Mouse (Mus musculus): Measurements from ENCODE around the gene Pus7. TPM values are rescaled to one million over a fixed set of nuclear protein-coding genes. Genes with fewer than 3 reads are reported as not detected.

Pus7 gene
- polyA plus RNA-seq, 1 experiment from 2014 or later, result 34.7 TPM

- WGBS, result 83% methylated on average over 4 of the region's 4 CpGs
- no peak overlapping the region for H3K4me3 ChIP-seq (ENCODE audit: low read depth, low read length)
Measured at GRCm38 (mm10) chr5:23789078-23789612, 5.6 kb upstream of the Pus7 start.

GRCm38 (mm10) chr5:23788390-23788830 lies 4.9 kb upstream of the Pus7 start:
- ATAC-seq (replicated peaks; ENCODE audit: low FRiP score) (no peak), DNase-seq (ENCODE audit: low spot score) (no peak)
- peak overlapping the region; percentile 89 for H3K4me2 ChIP-seq (ENCODE audit: low read depth, low read length, severe bottlenecking)
- H3K27ac ChIP-seq (ENCODE audit: low read depth, low read length), result no peak overlapping the region
- H3K4me3 ChIP-seq (ENCODE audit: low read depth, low read length), result peak overlapping the region; percentile 87
- no peaks in the 10 kb centered on the region; the same call in 1 of the 2 replicates for H3K36me3 ChIP-seq (ENCODE audit: control insufficient read depth, insufficient read depth, low read length)
- 46% methylated on average over 3 of the region's 3 CpGs for WGBS
- peaks cover 2% of the 10 kb centered on the region; the same call in 1 of the 2 replicates for H3K4me1 ChIP-seq (replicated peaks; ENCODE audit: control insufficient read depth, insufficient read depth, low read length)
- H3K9ac ChIP-seq (ENCODE audit: low read length), result peak overlapping the region; percentile 80
- H3K9me3 ChIP-seq (ENCODE audit: control insufficient read depth, low read length), result no peaks in the 10 kb centered on the region; the same call in 1 of the 2 replicates
- H3K27me3 ChIP-seq (ENCODE audit: control insufficient read depth, insufficient read depth, low read length), result no peaks in the 10 kb centered on the region

More at GRCm38 (mm10) chr5:23789078-23789612, 5.6 kb upstream of the Pus7 start:
- Histone ChIP-seq H3K27ac (ENCODE audit: low read depth, low read length) (no peak overlapping the region), H3K4me2 (ENCODE audit: low read depth, low read length, severe bottlenecking) (no peak overlapping the region), H3K9me3 (ENCODE audit: control insufficient read depth, low read length) (no peaks in the 10 kb centered on the region; the same call in 1 of the 2 replicates), H3K36me3 (ENCODE audit: control insufficient read depth, insufficient read depth, low read length) (no peaks in the 10 kb centered on the region; the same call in 1 of the 2 replicates), H3K9ac (ENCODE audit: low read length) (no peak overlapping the region), H3K4me1 (replicated peaks; ENCODE audit: control insufficient read depth, insufficient read depth, low read length) (peaks cover 2% of the 10 kb centered on the region; the same call in 1 of the 2 replicates), H3K27me3 (ENCODE audit: control insufficient read depth, insufficient read depth, low read length) (no peaks in the 10 kb centered on the region)
- DNase-seq (ENCODE audit: low spot score) (peak; percentile 37), ATAC-seq (replicated peaks; ENCODE audit: low FRiP score) (no peak)

- H3K4me3 ChIP-seq (ENCODE audit: low read depth, low read length), result peak within 1 kb of the TSS; percentile 87
- H3K36me3 ChIP-seq (ENCODE audit: control insufficient read depth, insufficient read depth, low read length), result no peaks in the 10 kb centered on the region; the same call in 1 of the 2 replicates
- no peak within 1 kb of the TSS for H3K27ac ChIP-seq (ENCODE audit: low read depth, low read length)
- H3K4me2 ChIP-seq (ENCODE audit: low read depth, low read length, severe bottlenecking), result peak within 1 kb of the TSS; percentile 89
- ATAC-seq (replicated peaks; ENCODE audit: low FRiP score) (peak; percentile 86), DNase-seq (ENCODE audit: low spot score) (peak; percentile 98)
- WGBS, result 3% methylated on average over 47 of the region's 47 CpGs
- H3K27me3 ChIP-seq (ENCODE audit: control insufficient read depth, insufficient read depth, low read length), result no peaks in the 10 kb centered on the region
- no peaks in the 10 kb centered on the region; the same call in 1 of the 2 replicates for H3K9me3 ChIP-seq (ENCODE audit: control insufficient read depth, low read length)
- peak within 1 kb of the TSS; percentile 80 for H3K9ac ChIP-seq (ENCODE audit: low read length)
- peaks cover 4% of the 10 kb centered on the region; the same call in 1 of the 2 replicates for H3K4me1 ChIP-seq (replicated peaks; ENCODE audit: control insufficient read depth, insufficient read depth, low read length)
Measured at GRCm38 (mm10) chr5:23787536-23788389, 4.3 kb upstream of the Pus7 start, which contains the start of gene Rint1. Gene Rint1 (plus strand): TSS chr5:23787711.

- peak overlapping the region; percentile 84 for H3K4me3 ChIP-seq (ENCODE audit: low read depth, low read length)
- no peaks in the 10 kb centered on the region; the same call in 1 of the 2 replicates for H3K9me3 ChIP-seq (ENCODE audit: control insufficient read depth, low read length)
- ATAC-seq (replicated peaks; ENCODE audit: low FRiP score), result no peak
- peaks cover 4% of the 10 kb centered on the region; the same call in 1 of the 2 replicates for H3K4me1 ChIP-seq (replicated peaks; ENCODE audit: control insufficient read depth, insufficient read depth, low read length)
- no peaks in the 10 kb centered on the region for H3K27me3 ChIP-seq (ENCODE audit: control insufficient read depth, insufficient read depth, low read length)
- 45% methylated on average over 8 of the region's 8 CpGs for WGBS
- peak overlapping the region; percentile 82 for H3K9ac ChIP-seq (ENCODE audit: low read length)
- peak overlapping the region; percentile 74 for H3K4me2 ChIP-seq (ENCODE audit: low read depth, low read length, severe bottlenecking)
- DNase-seq (ENCODE audit: low spot score), result no peak
- H3K36me3 ChIP-seq (ENCODE audit: control insufficient read depth, insufficient read depth, low read length), result no peaks in the 10 kb centered on the region
- H3K27ac ChIP-seq (ENCODE audit: low read depth, low read length), result no peak overlapping the region
Measured at GRCm38 (mm10) chr5:23782051-23782810, 1.3 kb downstream of the Pus7 start.

DNA sequence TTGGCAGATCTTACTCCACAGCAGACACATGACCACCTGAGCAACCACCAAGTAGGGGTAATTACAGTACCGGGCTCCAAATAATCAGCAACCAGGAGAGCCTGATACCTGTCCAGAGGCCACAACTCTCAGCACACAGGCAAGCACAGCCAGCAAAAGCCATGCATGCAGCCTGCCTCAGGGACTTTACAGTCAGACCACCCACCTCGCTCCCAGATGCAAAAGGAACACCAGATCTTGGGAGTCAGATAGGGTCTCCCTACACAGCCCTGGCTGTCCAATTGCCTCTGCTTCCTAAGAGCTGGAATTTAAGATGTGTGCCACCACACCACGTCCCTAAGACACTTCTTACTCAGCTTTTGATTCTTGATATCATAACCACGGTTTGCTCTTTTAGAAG lies 2.3 kb downstream of the Pus7 start:
- Histone ChIP-seq H3K9ac (ENCODE audit: low read length) (no peak overlapping the region), H3K4me1 (replicated peaks; ENCODE audit: control insufficient read depth, insufficient read depth, low read length) (peaks cover 4% of the 10 kb centered on the region; the same call in 1 of the 2 replicates), H3K27ac (ENCODE audit: low read depth, low read length) (no peak overlapping the region), H3K4me2 (ENCODE audit: low read depth, low read length, severe bottlenecking) (no peak overlapping the region), H3K4me3 (ENCODE audit: low read depth, low read length) (no peak overlapping the region), H3K9me3 (ENCODE audit: control insufficient read depth, low read length) (no peaks in the 10 kb centered on the region; the same call in 1 of the 2 replicates), H3K27me3 (ENCODE audit: control insufficient read depth, insufficient read depth, low read length) (no peaks in the 10 kb centered on the region), H3K36me3 (ENCODE audit: control insufficient read depth, insufficient read depth, low read length) (no peaks in the 10 kb centered on the region)
- DNase-seq (ENCODE audit: low spot score), result no peak
- WGBS, result 85% methylated on average over 4 of the region's 4 CpGs
- no peak for ATAC-seq (replicated peaks; ENCODE audit: low FRiP score)

- Histone ChIP-seq H3K9ac (ENCODE audit: low read length) (no peak overlapping the region), H3K9me3 (ENCODE audit: control insufficient read depth, low read length) (no peaks in the 10 kb centered on the region; the same call in 1 of the 2 replicates), H3K27ac (ENCODE audit: low read depth, low read length) (no peak overlapping the region), H3K4me2 (ENCODE audit: low read depth, low read length, severe bottlenecking) (no peak overlapping the region), H3K4me1 (replicated peaks; ENCODE audit: control insufficient read depth, insufficient read depth, low read length) (peaks cover 4% of the 10 kb centered on the region; the same call in 1 of the 2 replicates), H3K27me3 (ENCODE audit: control insufficient read depth, insufficient read depth, low read length) (no peaks in the 10 kb centered on the region), H3K36me3 (ENCODE audit: control insufficient read depth, insufficient read depth, low read length) (no peaks in the 10 kb centered on the region), H3K4me3 (ENCODE audit: low read depth, low read length) (no peak overlapping the region)
- no peak for ATAC-seq (replicated peaks; ENCODE audit: low FRiP score)
- WGBS, result 86% methylated on average over 4 of the region's 4 CpGs
- DNase-seq (ENCODE audit: low spot score), result no peak
Measured at GRCm38 (mm10) chr5:23780516-23780915, 3.0 kb downstream of the Pus7 start.

DNA sequence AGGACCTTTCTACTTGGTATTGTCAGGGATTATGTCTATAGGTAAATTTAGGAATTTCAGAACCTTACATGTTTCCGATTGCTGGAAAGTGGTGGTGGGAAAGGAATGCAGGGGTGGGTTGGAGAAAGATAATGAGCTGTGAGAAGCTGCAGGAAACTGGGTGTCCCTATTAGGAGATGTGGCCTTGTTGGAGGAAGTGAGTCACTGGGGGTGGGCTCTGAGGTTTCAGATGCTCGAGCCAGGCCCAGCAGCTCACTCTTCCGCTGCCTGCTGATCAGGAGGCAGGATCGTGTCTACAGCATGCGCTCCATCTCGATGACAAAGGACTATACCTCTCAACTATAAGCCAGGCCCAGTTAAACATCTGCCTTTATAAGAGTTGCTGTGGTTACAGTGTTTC lies 9.3 kb downstream of the Pus7 start:
- ATAC-seq (replicated peaks; ENCODE audit: low FRiP score) (no peak), DNase-seq (ENCODE audit: low spot score) (no peak)
- H3K4me3 ChIP-seq (ENCODE audit: low read depth, low read length), result no peak overlapping the region
- H3K36me3 ChIP-seq (ENCODE audit: control insufficient read depth, insufficient read depth, low read length), result no peaks in the 10 kb centered on the region; the same call in 1 of the 2 replicates
- no peak overlapping the region for H3K9ac ChIP-seq (ENCODE audit: low read length)
- no peak overlapping the region for H3K27ac ChIP-seq (ENCODE audit: low read depth, low read length)
- H3K9me3 ChIP-seq (ENCODE audit: control insufficient read depth, low read length), result no peaks in the 10 kb centered on the region
- H3K27me3 ChIP-seq (ENCODE audit: control insufficient read depth, insufficient read depth, low read length), result no peaks in the 10 kb centered on the region
- 90% methylated on average over 6 of the region's 6 CpGs for WGBS
- H3K4me2 ChIP-seq (ENCODE audit: low read depth, low read length, severe bottlenecking), result no peak overlapping the region
- H3K4me1 ChIP-seq (replicated peaks; ENCODE audit: control insufficient read depth, insufficient read depth, low read length), result no peaks in the 10 kb centered on the region

DNA sequence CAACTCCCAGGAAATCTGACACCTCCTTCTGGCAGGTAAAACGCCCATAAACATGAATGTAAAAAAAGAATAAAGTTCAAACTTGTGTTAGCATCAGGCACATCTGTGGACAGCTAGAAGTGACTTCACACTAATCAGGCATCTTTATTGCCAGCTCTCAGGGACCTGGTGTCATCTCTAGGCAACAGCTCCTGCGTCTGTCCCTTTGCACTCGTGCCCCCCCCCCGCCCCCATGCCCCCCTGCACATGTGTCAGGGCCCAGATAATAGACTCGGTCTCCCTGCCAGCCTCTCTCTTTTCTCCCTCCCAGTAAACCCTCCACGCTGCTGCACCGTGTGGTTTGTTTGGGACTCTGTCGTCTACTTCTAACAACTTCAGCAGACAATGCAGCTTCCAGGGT lies 12.4 kb downstream of the Pus7 start:
- H3K9ac ChIP-seq (ENCODE audit: low read length), result no peak overlapping the region
- no peaks in the 10 kb centered on the region; the same call in 1 of the 2 replicates for H3K36me3 ChIP-seq (ENCODE audit: control insufficient read depth, insufficient read depth, low read length)
- no peaks in the 10 kb centered on the region for H3K27me3 ChIP-seq (ENCODE audit: control insufficient read depth, insufficient read depth, low read length)
- no peak overlapping the region for H3K4me2 ChIP-seq (ENCODE audit: low read depth, low read length, severe bottlenecking)
- no peak overlapping the region for H3K4me3 ChIP-seq (ENCODE audit: low read depth, low read length)
- H3K27ac ChIP-seq (ENCODE audit: low read depth, low read length), result no peak overlapping the region
- DNase-seq (ENCODE audit: low spot score) (no peak), ATAC-seq (replicated peaks; ENCODE audit: low FRiP score) (no peak)
- WGBS, result 75% methylated on average over 8 of the region's 8 CpGs
- no peaks in the 10 kb centered on the region for H3K4me1 ChIP-seq (replicated peaks; ENCODE audit: control insufficient read depth, insufficient read depth, low read length)
- H3K9me3 ChIP-seq (ENCODE audit: control insufficient read depth, low read length), result no peaks in the 10 kb centered on the region
